Mouse (Mus musculus): ENCODE data around the gene Gdpd5.

GRCm38 (mm10) chr7:99393711-99394325, 12.6 kb downstream of the Gdpd5 start:
- TF ChIP-seq CTCF (IDR thresholded peaks at IDR 0.05; ENCODE audit: low read depth) = no peak
- no peak for TF ChIP-seq EP300 (IDR thresholded peaks at IDR 0.05; ENCODE audit: low read depth)
